Mouse (Mus musculus) embryonic stem cell, embryonic (primary cell): ENCODE measurements around the gene Ttc39a.
"Not testable (repeated sequence)": the region's sequence is repeated elsewhere in the genome, so short reads cannot be mapped to it uniquely, and the experiment has no call there.

Source experiments
- CTCF ChIA-PET, 4 experiments: fragments of 300-600 bp in 2 of 4; fragments of 350-600 bp in 2 of 4; sonication (Branson Sonifier 250); formaldehyde crosslinking; loops; one replicate each; lab custom pipeline; 2022; ENCODE audit warnings: inconsistent platforms in 2 of 4; lab: Charles Lee
- POLR2A ChIA-PET, 4 experiments: fragments of 300-600 bp in 2 of 4; fragments of 350-600 bp in 2 of 4; sonication (Branson Sonifier 250); formaldehyde crosslinking; loops; one replicate each; lab custom pipeline; 2022; ENCODE audit warnings: antibody characterized with exemption in 4 of 4, inconsistent platforms in 1 of 4; lab: Charles Lee

The Ttc39a gene

GRCm38 (mm10) chr4:109406486-109407175 is at the start of gene Ttc39a:
Gene Ttc39a (plus strand): TSS chr4:109406623.
- ChIA-PET POLR2A (interaction anchor here (0.6 to 3.0 kb wide), 19 partner anchors 7 to 627 kb away, joined by 3 to 11 read pairs (median 4); partner anchors contain the start of genes Dmrta2 (in 1 of the 4) and Eps15 (in 1 of the 4)), CTCF (interaction anchor here in 3 of 4 experiments (0.6 to 1.7 kb wide), 9 partner anchors 10 to 399 kb away, joined by 3 to 6 read pairs (median 4); no protein-coding TSS in a partner anchor)

GRCm38 (mm10) chr4:109378107-109378506 is 28.3 kb upstream of the Ttc39a start:
- ChIA-PET CTCF (no interaction called here), POLR2A (interaction anchor here in 1 of 4 experiments (1.1 to 1.2 kb wide), 2 partner anchors 19 to 43 kb away, joined by 3 to 6 read pairs; no protein-coding TSS in a partner anchor)

GRCm38 (mm10) chr4:109382457-109382856 is 24.0 kb upstream of the Ttc39a start:
- POLR2A ChIA-PET, result interaction anchor here in 1 of 4 experiments (1.1 kb wide), 1 partner anchor 11 kb away, joined by 3 read pairs; no protein-coding TSS in a partner anchor
- CTCF ChIA-PET, result no interaction called here

GRCm38 (mm10) chr4:109385599-109385998 is 20.8 kb upstream of the Ttc39a start:
- ChIA-PET POLR2A (interaction anchor here in 2 of 4 experiments (0.5 to 1.0 kb wide), 2 partner anchors 15 to 215 kb away, joined by 3 read pairs; no protein-coding TSS in a partner anchor), CTCF (no interaction called here)

GRCm38 (mm10) chr4:109393229-109393779 is 13.1 kb upstream of the Ttc39a start:
- POLR2A ChIA-PET, result interaction anchor here in 2 of 4 experiments (1.0 to 2.7 kb wide), 3 partner anchors 11 to 13 kb away, joined by 3 to 10 read pairs (median 5); partner anchors contain the start of gene Ttc39a (in 1 of the 2)
- CTCF ChIA-PET, result interaction anchor here in 2 of 4 experiments (0.7 to 1.4 kb wide), 2 partner anchors 38 to 631 kb away, joined by 4 to 5 read pairs; no protein-coding TSS in a partner anchor

GRCm38 (mm10) chr4:109393902-109394301 is 12.5 kb upstream of the Ttc39a start:
- POLR2A ChIA-PET, result interaction anchor here in 2 of 4 experiments (1.0 to 2.7 kb wide), 3 partner anchors 11 to 13 kb away, joined by 3 to 10 read pairs (median 5); partner anchors contain the start of gene Ttc39a (in 1 of the 2)

GRCm38 (mm10) chr4:109394314-109395074 is 11.9 kb upstream of the Ttc39a start:
- ChIA-PET POLR2A (interaction anchor here in 1 of 4 experiments (2.7 kb wide), 1 partner anchor 12 kb away, joined by 10 read pairs; the partner anchor contains the start of gene Ttc39a), CTCF (interaction anchor here in 3 of 4 experiments (0.6 to 1.4 kb wide), 4 partner anchors 11 to 335 kb away, joined by 3 to 5 read pairs (median 4); no protein-coding TSS in a partner anchor)

More at GRCm38 (mm10) chr4:109393902-109394301, 12.5 kb upstream of the Ttc39a start:
- CTCF ChIA-PET, result interaction anchor here in 2 of 4 experiments (0.6 to 1.4 kb wide), 2 partner anchors 12 to 37 kb away, joined by 4 to 5 read pairs; no protein-coding TSS in a partner anchor

GRCm38 (mm10) chr4:109400366-109400980 is 6.0 kb upstream of the Ttc39a start:
- ChIA-PET POLR2A (interaction anchor here in 1 of 4 experiments (0.8 kb wide), 1 partner anchor 15 kb away, joined by 3 read pairs; no protein-coding TSS in a partner anchor), CTCF (interaction anchor here (0.6 to 1.4 kb wide), 7 partner anchors 10 to 940 kb away, joined by 3 to 5 read pairs (median 3); no protein-coding TSS in a partner anchor)

GRCm38 (mm10) chr4:109401176-109401689 is 5.2 kb upstream of the Ttc39a start:
- POLR2A ChIA-PET, result interaction anchor here in 1 of 4 experiments (0.8 kb wide), 1 partner anchor 15 kb away, joined by 3 read pairs; no protein-coding TSS in a partner anchor
- CTCF ChIA-PET, result interaction anchor here in 3 of 4 experiments (0.6 to 1.7 kb wide), 9 partner anchors 9 to 941 kb away, joined by 3 to 13 read pairs (median 5); no protein-coding TSS in a partner anchor

- POLR2A ChIA-PET, result interaction anchor here in 2 of 4 experiments (0.8 to 3.0 kb wide), 4 partner anchors 9 to 267 kb away, joined by 3 to 11 read pairs (median 7); no protein-coding TSS in a partner anchor
- CTCF ChIA-PET, result not testable (repeated sequence)
Observed at GRCm38 (mm10) chr4:109404908-109405307, 1.5 kb upstream of the Ttc39a start.

GRCm38 (mm10) chr4:109405415-109405814 is 1.0 kb upstream of the Ttc39a start:
- CTCF ChIA-PET, result interaction anchor here in 3 of 4 experiments (0.6 to 1.7 kb wide), 4 partner anchors 11 to 27 kb away, joined by 3 to 6 read pairs (median 5); no protein-coding TSS in a partner anchor
- POLR2A ChIA-PET, result interaction anchor here in 2 of 4 experiments (0.8 to 3.0 kb wide), 7 partner anchors 8 to 395 kb away, joined by 3 to 11 read pairs (median 5); no protein-coding TSS in a partner anchor

- POLR2A ChIA-PET, result interaction anchor here in 3 of 4 experiments (0.6 to 3.0 kb wide), 13 partner anchors 8 to 626 kb away, joined by 3 to 11 read pairs (median 4); partner anchors contain the start of gene Dmrta2 (in 1 of the 3)
Observed at GRCm38 (mm10) chr4:109406054-109406485, 353 bp upstream of the Ttc39a start.

GRCm38 (mm10) chr4:109407176-109407520 is 725 bp downstream of the Ttc39a start:
- POLR2A ChIA-PET, result interaction anchor here in 3 of 4 experiments (0.6 to 3.0 kb wide), 13 partner anchors 9 to 628 kb away, joined by 3 to 11 read pairs (median 4); partner anchors contain the start of gene Eps15 (in 1 of the 3)
- CTCF ChIA-PET, result interaction anchor here in 2 of 4 experiments (1.1 to 1.7 kb wide), 5 partner anchors 9 to 155 kb away, joined by 3 to 6 read pairs (median 5); no protein-coding TSS in a partner anchor

More at GRCm38 (mm10) chr4:109406054-109406485, 353 bp upstream of the Ttc39a start:
- CTCF ChIA-PET, result interaction anchor here (0.6 to 1.7 kb wide), 8 partner anchors 11 to 335 kb away, joined by 3 to 6 read pairs (median 5); no protein-coding TSS in a partner anchor

GRCm38 (mm10) chr4:109407701-109408485 is 1.5 kb downstream of the Ttc39a start:
- ChIA-PET POLR2A (interaction anchor here in 3 of 4 experiments (0.6 to 3.0 kb wide), 11 partner anchors 10 to 310 kb away, joined by 3 to 11 read pairs (median 4); no protein-coding TSS in a partner anchor), CTCF (interaction anchor here in 2 of 4 experiments (0.6 to 1.6 kb wide), 4 partner anchors 9 to 259 kb away, joined by 3 to 5 read pairs (median 4); no protein-coding TSS in a partner anchor)

GRCm38 (mm10) chr4:109410681-109411376 is 4.4 kb downstream of the Ttc39a start:
- POLR2A ChIA-PET, result interaction anchor here in 1 of 4 experiments (0.7 kb wide), 1 partner anchor 547 kb away, joined by 3 read pairs; no protein-coding TSS in a partner anchor

More at GRCm38 (mm10) chr4:109410681-109411376, 4.4 kb downstream of the Ttc39a start:
- CTCF ChIA-PET, result interaction anchor here in 3 of 4 experiments (0.5 to 1.5 kb wide), 5 partner anchors 9 to 373 kb away, joined by 3 to 4 read pairs (median 3); no protein-coding TSS in a partner anchor
